Mouse (Mus musculus) monocyte, adult 2 months (primary cell): ENCODE data around the gene Ttc25.
"Not testable (repeated sequence)": the region's sequence is repeated elsewhere in the genome, so short reads cannot be mapped to it uniquely, and the experiment has no call there.

ENCODE experiments used
- DNase-seq, 2 experiments: peaks; one replicate each; pipeline ENCODE4 v3.0.0; 2022; ENCODE audit warnings: low spot score in 2 of 2, low read depth in 1 of 2

Gene Ttc25

GRCm38 (mm10) chr11:100601372-100601771 lies 56.0 kb downstream of the Ttc25 start:
- DNase-seq, result no peak

- no peak for DNase-seq
Observed at GRCm38 (mm10) chr11:100603155-100603554, 57.7 kb downstream of the Ttc25 start.

- no peak for DNase-seq
Observed at GRCm38 (mm10) chr11:100603813-100604212, 58.4 kb downstream of the Ttc25 start.

GRCm38 (mm10) chr11:100604321-100605005 lies 59.1 kb downstream of the Ttc25 start:
- DNase-seq, result no peak

GRCm38 (mm10) chr11:100605451-100605850 lies 60.0 kb downstream of the Ttc25 start:
- DNase-seq, result no peak

- no peak for DNase-seq
Observed at GRCm38 (mm10) chr11:100607121-100607520, 61.7 kb downstream of the Ttc25 start.

- DNase-seq, result no peak
Observed at GRCm38 (mm10) chr11:100608796-100609195, 63.4 kb downstream of the Ttc25 start.

- no peak for DNase-seq
Observed at GRCm38 (mm10) chr11:100609355-100609996, 64.1 kb downstream of the Ttc25 start.

- no peak for DNase-seq
Observed at GRCm38 (mm10) chr11:100609997-100610680, 64.7 kb downstream of the Ttc25 start.

GRCm38 (mm10) chr11:100611627-100612026 lies 66.2 kb downstream of the Ttc25 start:
- no peak for DNase-seq

- no peak for DNase-seq
Observed at GRCm38 (mm10) chr11:100613241-100613640, 67.8 kb downstream of the Ttc25 start.

- no peak for DNase-seq
Observed at GRCm38 (mm10) chr11:100616332-100616731, 70.9 kb downstream of the Ttc25 start.

- DNase-seq, result not testable (repeated sequence)
Observed at GRCm38 (mm10) chr11:100616836-100617235, 71.4 kb downstream of the Ttc25 start.

GRCm38 (mm10) chr11:100617480-100617879 lies 72.1 kb downstream of the Ttc25 start:
- no peak for DNase-seq

- peak; percentile 42 to 46 for DNase-seq
Observed at GRCm38 (mm10) chr11:100618761-100619484, 73.5 kb downstream of the Ttc25 start, which contains the start of gene Nkiras2. Nkiras2 (plus strand) TSS chr11:100619244.

- DNase-seq, result peak; percentile 82 to 89
Observed at GRCm38 (mm10) chr11:100619485-100619975, 74.1 kb downstream of the Ttc25 start.

GRCm38 (mm10) chr11:100619982-100620381 lies 74.6 kb downstream of the Ttc25 start, which contains the start of gene Dnajc7:
Dnajc7 (minus strand) TSS chr11:100620168.
- peak in 1 of 2 experiments; percentile 16 for DNase-seq
